Mouse (Mus musculus) erythroblast, embryonic 14.5 days (primary cell): ENCODE measurements around the gene Rabl2. TPM values are rescaled to one million over a fixed set of nuclear protein-coding genes. Genes with fewer than 3 reads are reported as not detected.

Experiments
- H3K27me3 ChIP-seq: 2 replicates; pipeline ENCODE4 v1.6.1; 2012; ENCODE audit warnings: inconsistent platforms; ENCODE audit not compliant: control insufficient read depth
- H3K36me3 ChIP-seq: 2 replicates; pipeline ENCODE4 v1.6.1; 2012; ENCODE audit warnings: mild to moderate bottlenecking, inconsistent platforms; ENCODE audit not compliant: control insufficient read depth
- H3K4me1 ChIP-seq: 2 replicates; pipeline ENCODE4 v1.6.1; 2012; ENCODE audit warnings: inconsistent platforms; ENCODE audit not compliant: control insufficient read depth
- H3K4me3 ChIP-seq: replicated peaks from 2 replicates; pipeline ENCODE3; 2012; ENCODE audit warnings: moderate library complexity, mild to moderate bottlenecking, inconsistent platforms
- H3K9me3 ChIP-seq: 2 replicates; pipeline ENCODE4 v1.6.1; 2012; ENCODE audit warnings: low read length, inconsistent platforms, mixed read lengths; ENCODE audit not compliant: control insufficient read depth
- GATA1 ChIP-seq: IDR thresholded peaks from 2 replicates; pipeline ENCODE4 v1.6.1; 2012; ENCODE audit warnings: low read length, inconsistent platforms, mixed read lengths
- TAL1 ChIP-seq: IDR thresholded peaks from 3 replicates; pipeline ENCODE4 v1.6.1; 2012; ENCODE audit warnings: low read length, inconsistent platforms, mixed read lengths
- polyA plus RNA-seq: library from polyadenylated mRNA; stranded (reverse); fragments of >175 nt; gene quantifications from 2 replicates; pipeline ENCODE4 v1.2.3, GENCODE M21; 2012

Gene Rabl2
- polyA plus RNA-seq, 1 experiment, result 0.28 TPM

GRCm38 (mm10) chr15:89556401-89557178 lies 35.1 kb downstream of the Rabl2 start:
- no peaks in the 10 kb centered on the region for H3K9me3 ChIP-seq
- H3K36me3 ChIP-seq, result no peaks in the 10 kb centered on the region
- TF ChIP-seq TAL1 (no peak), GATA1 (no peak)
- no peak overlapping the region for H3K4me3 ChIP-seq
- H3K4me1 ChIP-seq, result no peaks in the 10 kb centered on the region; the same call in 1 of the 2 replicates
- peaks cover 20% of the 10 kb centered on the region; the same call in 1 of the 2 replicates for H3K27me3 ChIP-seq

GRCm38 (mm10) chr15:89555591-89555990 lies 36.1 kb downstream of the Rabl2 start:
- Histone ChIP-seq H3K4me1 (no peaks in the 10 kb centered on the region; the same call in 1 of the 2 replicates), H3K9me3 (no peaks in the 10 kb centered on the region), H3K27me3 (peaks cover 20% of the 10 kb centered on the region; the same call in 1 of the 2 replicates), H3K36me3 (no peaks in the 10 kb centered on the region), H3K4me3 (no peak overlapping the region)
- TF ChIP-seq GATA1 (no peak), TAL1 (no peak)

DNA sequence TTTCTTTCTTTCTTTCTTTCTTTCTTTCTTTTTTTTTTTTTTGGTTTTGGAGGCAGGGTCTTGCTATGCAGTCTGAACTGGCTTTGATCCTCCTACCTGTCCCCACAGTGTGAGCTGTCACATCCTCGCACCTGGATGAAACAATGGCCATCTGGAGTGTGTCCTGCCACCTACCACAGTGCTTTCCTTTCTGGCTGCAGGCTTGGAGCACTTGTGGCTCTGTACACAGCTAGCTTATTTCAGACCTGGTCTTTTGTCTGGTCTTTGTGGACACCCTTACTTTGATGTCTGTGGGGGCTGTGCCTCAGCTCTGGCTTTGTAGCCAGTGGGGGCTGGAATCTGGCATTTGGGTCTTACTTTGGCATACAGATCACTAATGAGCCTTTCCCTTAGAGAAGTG lies 40.0 kb downstream of the Rabl2 start:
- Histone ChIP-seq H3K27me3 (peaks cover 12% of the 10 kb centered on the region; the same call in 1 of the 2 replicates), H3K4me1 (no peaks in the 10 kb centered on the region), H3K9me3 (no peaks in the 10 kb centered on the region), H3K36me3 (no peaks in the 10 kb centered on the region; the same call in none of the 2 replicates), H3K4me3 (no peak overlapping the region)
- no peak for TF ChIP-seq TAL1
- no peak for TF ChIP-seq GATA1

DNA sequence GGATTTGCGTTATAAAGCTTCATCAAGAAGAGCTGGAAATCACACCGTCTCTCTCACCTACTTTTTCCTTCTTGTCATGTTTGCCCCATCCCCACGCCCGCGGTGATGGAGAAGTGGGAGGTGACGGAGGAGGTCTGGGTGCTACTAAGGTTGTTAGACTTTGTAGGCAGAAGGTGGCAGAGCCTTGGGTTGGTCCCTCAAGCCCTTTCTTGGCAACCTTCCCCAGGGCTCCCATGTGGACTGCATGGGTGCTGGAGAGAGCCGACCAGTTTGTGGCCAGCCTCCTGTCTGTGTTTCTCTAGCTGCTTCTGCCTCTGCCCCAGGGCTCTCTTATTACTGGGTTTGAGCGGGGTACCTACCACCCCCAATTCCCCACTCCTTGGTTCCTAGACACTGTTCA lies 41.2 kb downstream of the Rabl2 start:
- Histone ChIP-seq H3K27me3 (peaks cover 6% of the 10 kb centered on the region; the same call in 1 of the 2 replicates), H3K36me3 (no peaks in the 10 kb centered on the region; the same call in none of the 2 replicates), H3K4me3 (no peak overlapping the region), H3K4me1 (no peaks in the 10 kb centered on the region), H3K9me3 (no peaks in the 10 kb centered on the region)
- no peak for TF ChIP-seq GATA1

DNA sequence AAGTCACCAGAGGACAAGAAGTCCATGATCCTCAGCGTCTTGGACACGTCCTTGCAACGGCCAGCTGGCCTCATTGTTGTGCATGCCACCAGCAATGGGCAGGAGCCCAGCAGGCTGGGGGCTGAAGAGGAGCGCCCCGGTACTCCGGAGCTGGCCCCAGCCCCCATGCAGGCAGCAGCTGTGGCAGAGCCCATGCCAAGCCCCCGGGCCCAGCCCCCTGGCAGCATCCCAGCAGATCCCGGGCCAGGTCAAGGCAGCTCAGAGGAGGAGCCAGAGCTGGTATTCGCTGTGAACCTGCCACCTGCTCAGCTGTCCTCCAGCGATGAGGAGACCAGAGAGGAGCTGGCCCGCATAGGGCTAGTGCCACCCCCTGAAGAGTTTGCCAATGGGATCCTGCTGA lies 42.9 kb downstream of the Rabl2 start:
- Histone ChIP-seq H3K36me3 (no peaks in the 10 kb centered on the region; the same call in none of the 2 replicates), H3K9me3 (no peaks in the 10 kb centered on the region), H3K4me1 (no peaks in the 10 kb centered on the region), H3K27me3 (peaks cover 6% of the 10 kb centered on the region; the same call in 1 of the 2 replicates), H3K4me3 (no peak overlapping the region)
- no peak for TF ChIP-seq TAL1
- no peak for TF ChIP-seq GATA1

DNA sequence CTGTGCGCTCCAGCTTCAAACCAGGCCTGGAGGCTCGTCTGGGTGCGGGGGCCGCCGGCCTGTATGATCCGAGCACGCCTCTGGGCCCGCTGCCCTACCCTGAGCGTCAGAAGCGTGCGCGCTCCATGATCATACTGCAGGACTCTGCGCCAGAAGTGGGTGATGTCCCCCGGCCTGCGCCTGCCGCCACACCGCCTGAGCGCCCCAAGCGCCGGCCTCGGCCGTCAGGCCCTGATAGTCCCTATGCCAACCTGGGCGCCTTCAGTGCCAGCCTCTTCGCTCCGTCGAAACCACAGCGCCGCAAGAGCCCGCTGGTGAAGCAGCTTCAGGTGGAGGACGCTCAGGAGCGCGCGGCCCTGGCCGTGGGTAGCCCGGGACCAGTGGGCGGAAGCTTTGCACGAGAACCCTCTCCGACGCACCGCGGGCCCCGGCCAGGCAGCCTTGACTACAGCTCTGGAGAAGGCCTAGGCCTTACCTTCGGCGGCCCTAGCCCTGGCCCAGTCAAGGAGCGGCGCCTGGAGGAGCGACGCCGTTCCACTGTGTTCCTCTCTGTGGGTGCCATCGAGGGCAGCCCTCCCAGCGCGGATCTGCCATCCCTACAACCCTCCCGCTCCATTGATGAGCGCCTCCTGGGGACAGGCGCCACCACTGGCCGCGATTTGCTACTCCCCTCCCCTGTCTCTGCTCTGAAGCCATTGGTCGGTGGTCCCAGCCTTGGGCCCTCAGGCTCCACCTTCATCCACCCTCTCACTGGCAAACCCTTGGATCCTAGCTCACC lies 43.7 kb downstream of the Rabl2 start:
- Histone ChIP-seq H3K9me3 (no peaks in the 10 kb centered on the region), H3K4me3 (no peak overlapping the region), H3K4me1 (no peaks in the 10 kb centered on the region), H3K27me3 (peaks cover 6% of the 10 kb centered on the region; the same call in 1 of the 2 replicates), H3K36me3 (no peaks in the 10 kb centered on the region; the same call in none of the 2 replicates)
- TF ChIP-seq TAL1 (no peak), GATA1 (no peak)

- Histone ChIP-seq H3K4me1 (no peaks in the 10 kb centered on the region), H3K36me3 (no peaks in the 10 kb centered on the region; the same call in none of the 2 replicates), H3K27me3 (peaks cover 6% of the 10 kb centered on the region; the same call in 1 of the 2 replicates), H3K4me3 (no peak overlapping the region), H3K9me3 (no peaks in the 10 kb centered on the region)
- no peak for TF ChIP-seq TAL1
- no peak for TF ChIP-seq GATA1
Measured at GRCm38 (mm10) chr15:89547321-89547720, 44.4 kb downstream of the Rabl2 start.

DNA sequence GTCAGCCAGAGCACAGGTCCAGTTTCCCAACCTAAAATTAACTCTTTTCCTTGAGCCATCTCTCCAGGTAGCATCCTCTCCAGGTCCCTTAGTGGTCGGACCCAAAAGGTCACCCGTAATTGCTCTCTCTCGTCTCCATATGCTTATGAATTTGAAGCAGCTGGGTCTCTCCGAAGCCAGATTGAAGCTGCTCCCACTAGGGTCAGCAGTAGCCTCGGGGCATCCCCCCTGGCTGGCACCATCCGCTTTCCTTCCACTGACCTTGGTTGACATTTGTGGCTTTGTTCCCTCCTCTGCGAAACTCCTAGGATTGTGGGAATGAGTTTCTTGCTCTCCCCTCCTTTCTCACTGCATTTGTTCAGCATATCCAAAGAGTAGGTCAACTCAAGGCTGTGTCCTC lies 47.6 kb downstream of the Rabl2 start:
- Histone ChIP-seq H3K36me3 (no peaks in the 10 kb centered on the region; the same call in 1 of the 2 replicates), H3K27me3 (peaks cover 6% of the 10 kb centered on the region; the same call in 1 of the 2 replicates), H3K4me3 (no peak overlapping the region), H3K9me3 (no peaks in the 10 kb centered on the region), H3K4me1 (no peaks in the 10 kb centered on the region)
- no peak for TF ChIP-seq TAL1
- TF ChIP-seq GATA1, result no peak

DNA sequence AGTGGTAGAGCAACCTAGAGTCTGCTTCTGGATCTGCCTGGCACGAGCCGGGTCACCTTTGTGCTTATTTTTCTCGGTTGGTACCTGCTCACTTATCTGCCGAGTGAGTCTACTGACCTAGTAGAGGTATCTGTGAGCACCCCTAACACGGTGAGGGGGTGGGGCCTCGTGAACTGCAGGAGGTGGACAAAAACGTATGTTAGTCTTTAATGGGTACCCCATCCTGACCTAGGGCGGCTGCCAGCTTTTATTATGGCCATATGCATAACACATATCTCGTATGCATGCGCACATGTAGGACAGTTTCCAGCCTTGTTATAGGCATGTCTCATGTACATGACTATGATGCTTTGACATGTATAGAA lies 57.9 kb downstream of the Rabl2 start:
- TF ChIP-seq TAL1 (no peak), GATA1 (no peak)
- no peaks in the 10 kb centered on the region for H3K4me1 ChIP-seq
- no peaks in the 10 kb centered on the region; the same call in 1 of the 2 replicates for H3K36me3 ChIP-seq
- H3K9me3 ChIP-seq, result no peaks in the 10 kb centered on the region
- no peaks in the 10 kb centered on the region for H3K27me3 ChIP-seq
- H3K4me3 ChIP-seq, result no peak overlapping the region
